Mouse (Mus musculus) midbrain, embryonic 15.5 days (tissue): Measurements from ENCODE around the gene Krtap4-8. TPM values are rescaled to one million over a fixed set of nuclear protein-coding genes. Genes with fewer than 3 reads are reported as not detected.
"Not testable (repeated sequence)": the region's sequence is repeated elsewhere in the genome, so short reads cannot be mapped to it uniquely, and the experiment has no call there.

Experiments
- ATAC-seq: fragments of 200-750 bp; cut with Nextera tagmentation; replicated peaks from 2 replicates; pipeline ENCODE4 v1.8.0; 2017; ENCODE audit warnings: moderate TSS enrichment
- H3K27ac ChIP-seq: fragments of 300-500 bp; sonication (generic); 2 replicates; pipeline ENCODE4 v1.5.1; 2015; ENCODE audit warnings: mild to moderate bottlenecking, inconsistent platforms
- H3K27me3 ChIP-seq: fragments of 300-500 bp; sonication (generic); replicated peaks from 2 replicates; pipeline ENCODE4 v1.6.1; 2015; ENCODE audit warnings: inconsistent platforms
- H3K36me3 ChIP-seq: fragments of 300-500 bp; sonication (generic); replicated peaks from 2 replicates; pipeline ENCODE4 v1.6.1; 2015; ENCODE audit warnings: inconsistent platforms
- H3K4me1 ChIP-seq: fragments of 300-500 bp; sonication (generic); 2 replicates; pipeline ENCODE4 v1.6.1; 2015; ENCODE audit warnings: inconsistent platforms
- H3K4me2 ChIP-seq: fragments of 300-500 bp; sonication (generic); 2 replicates; pipeline ENCODE4 v1.6.1; 2015; ENCODE audit warnings: inconsistent platforms, mild to moderate bottlenecking, moderate library complexity
- H3K4me3 ChIP-seq: fragments of 300-500 bp; sonication (generic); 2 replicates; pipeline ENCODE4 v1.5.1; 2015; ENCODE audit warnings: mild to moderate bottlenecking, inconsistent platforms
- H3K9ac ChIP-seq: fragments of 300-500 bp; sonication (generic); 2 replicates; pipeline ENCODE4 v1.6.1; 2015; ENCODE audit warnings: mild to moderate bottlenecking, inconsistent platforms
- H3K9me3 ChIP-seq: fragments of 300-500 bp; sonication (generic); 2 replicates; pipeline ENCODE4 v1.6.1; 2016; ENCODE audit warnings: inconsistent platforms
- WGBS: fragments of 180-500 bp; shearing (Covaris S2); methylation state at CpG from one replicate; pipeline ENCODE4 v1.1.7; 2015; ENCODE audit warnings: mixed read lengths; 5-methylcytosine and 5-hydroxymethylcytosine counted together
- polyA plus RNA-seq: library from polyadenylated mRNA; unstranded; fragments of >200 nt; fragmentation: Nextera tagmentation; extraction: Ambion mirVana; gene quantifications from 2 replicates; pipeline ENCODE4 v1.2.1, GENCODE M21; 2015

Gene Krtap4-8
- polyA plus RNA-seq, result not detected in 2 replicates

DNA sequence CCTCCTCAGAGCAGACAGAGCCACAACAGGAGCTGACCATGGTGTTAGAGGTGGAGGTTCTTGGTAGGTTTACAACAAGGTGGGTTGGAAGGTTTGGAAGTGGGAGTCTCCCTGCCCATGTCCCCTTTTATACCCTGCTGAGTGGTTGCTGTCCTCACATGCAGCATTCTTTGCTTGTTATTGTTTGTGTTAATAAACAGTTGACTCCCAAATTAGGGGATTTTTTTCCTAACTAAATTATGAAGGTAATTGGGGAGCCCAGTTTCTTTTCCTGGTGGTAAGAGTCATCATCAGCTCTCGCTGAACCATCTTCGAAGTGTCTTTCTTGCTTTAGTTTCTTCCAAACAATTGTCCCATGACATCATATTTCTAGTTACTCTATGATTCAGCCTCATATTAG, at the start of gene Krtap4-8:
TSS of gene Krtap4-8 (minus strand) at position 101 of the 400 bp plus-strand sequence.
- H3K36me3 ChIP-seq, result no peaks in the 10 kb centered on the region
- no peak within 1 kb of the TSS for H3K27ac ChIP-seq
- WGBS, result 98% methylated on average over 2 of the region's 2 CpGs
- H3K4me3 ChIP-seq, result no peak within 1 kb of the TSS
- no peaks in the 10 kb centered on the region for H3K27me3 ChIP-seq
- no peak within 1 kb of the TSS for H3K4me2 ChIP-seq
- ATAC-seq, result no peak
- no peaks in the 10 kb centered on the region for H3K4me1 ChIP-seq
- H3K9me3 ChIP-seq, result no peaks in the 10 kb centered on the region
- H3K9ac ChIP-seq, result no peak within 1 kb of the TSS

DNA sequence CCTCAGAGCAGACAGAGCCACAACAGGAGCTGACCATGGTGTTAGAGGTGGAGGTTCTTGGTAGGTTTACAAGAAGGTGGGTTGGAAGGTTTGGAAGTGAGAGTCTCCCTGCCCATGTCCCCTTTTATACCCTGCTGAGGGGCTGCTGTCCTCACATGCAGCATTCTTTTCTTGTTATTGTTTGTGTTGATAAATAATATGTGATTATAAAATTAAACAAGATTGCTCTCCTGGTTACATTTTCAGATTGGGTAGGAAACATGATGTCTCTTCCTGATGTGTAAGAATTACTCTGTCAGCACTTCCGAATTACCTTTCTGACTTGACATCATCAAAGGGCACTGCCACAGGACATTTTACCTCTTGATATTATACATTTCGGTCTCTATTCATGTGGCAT, 35.1 kb upstream of the Krtap4-8 start, which contains the start of gene Gm11564:
TSS of gene Gm11564 (minus strand) at position 101 of the 400 bp plus-strand sequence.
- not testable (repeated sequence) for H3K27me3 ChIP-seq, H3K4me3 ChIP-seq, ATAC-seq, H3K9ac ChIP-seq, H3K4me1 ChIP-seq, H3K36me3 ChIP-seq, H3K9me3 ChIP-seq, H3K27ac ChIP-seq, H3K4me2 ChIP-seq
- WGBS, result 90% methylated on average over 2 of the region's 2 CpGs

DNA sequence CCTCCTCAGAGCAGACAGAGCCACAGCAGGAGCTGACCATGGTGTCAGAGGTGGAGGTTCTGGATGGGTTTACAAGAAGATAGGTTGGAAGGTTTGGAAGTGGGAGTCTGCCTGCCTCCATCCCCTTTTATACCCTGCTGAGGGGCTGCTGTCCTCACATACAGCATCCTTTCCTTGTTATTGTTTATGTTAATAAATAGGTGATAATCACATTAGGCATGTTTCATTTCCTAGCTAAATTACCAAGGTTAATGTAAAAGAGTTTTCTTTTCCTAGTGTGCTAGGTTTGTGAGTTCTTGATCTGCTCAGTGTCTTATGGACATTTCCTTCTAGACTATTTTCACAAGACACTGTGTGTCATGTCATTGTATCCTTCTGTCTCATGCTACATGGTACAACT, 29.3 kb upstream of the Krtap4-8 start, which contains the start of gene Krtap4-13:
TSS of gene Krtap4-13 (minus strand) at position 101 of the 400 bp plus-strand sequence.
- H3K4me1 ChIP-seq, H3K27me3 ChIP-seq, H3K4me2 ChIP-seq, H3K9me3 ChIP-seq, H3K4me3 ChIP-seq, H3K27ac ChIP-seq, H3K9ac ChIP-seq, H3K36me3 ChIP-seq, ATAC-seq: not testable (repeated sequence)

DNA sequence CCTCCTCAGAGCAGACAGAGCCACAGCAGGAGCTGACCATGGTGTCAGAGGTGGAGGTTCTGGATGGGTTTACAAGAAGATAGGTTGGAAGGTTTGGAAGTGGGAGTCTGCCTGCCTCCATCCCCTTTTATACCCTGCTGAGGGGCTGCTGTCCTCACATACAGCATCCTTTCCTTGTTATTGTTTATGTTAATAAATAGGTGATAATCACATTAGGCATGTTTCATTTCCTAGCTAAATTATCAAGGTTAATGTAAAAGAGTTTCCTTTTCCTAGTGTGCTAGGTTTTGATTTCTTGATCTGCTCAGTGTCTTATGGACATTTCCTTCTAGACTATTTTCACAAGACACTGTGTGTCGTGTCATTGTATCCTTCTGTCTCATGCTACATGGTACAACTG, 23.8 kb upstream of the Krtap4-8 start, which contains the start of gene Gm11554:
TSS of gene Gm11554 (minus strand) at position 101 of the 400 bp plus-strand sequence.
- H3K9ac ChIP-seq, H3K9me3 ChIP-seq, ATAC-seq, H3K27ac ChIP-seq, H3K4me3 ChIP-seq, H3K4me1 ChIP-seq, H3K36me3 ChIP-seq, H3K4me2 ChIP-seq, H3K27me3 ChIP-seq: not testable (repeated sequence)
- no CpG with 5 or more reads among the region's 1 CpGs for WGBS

DNA sequence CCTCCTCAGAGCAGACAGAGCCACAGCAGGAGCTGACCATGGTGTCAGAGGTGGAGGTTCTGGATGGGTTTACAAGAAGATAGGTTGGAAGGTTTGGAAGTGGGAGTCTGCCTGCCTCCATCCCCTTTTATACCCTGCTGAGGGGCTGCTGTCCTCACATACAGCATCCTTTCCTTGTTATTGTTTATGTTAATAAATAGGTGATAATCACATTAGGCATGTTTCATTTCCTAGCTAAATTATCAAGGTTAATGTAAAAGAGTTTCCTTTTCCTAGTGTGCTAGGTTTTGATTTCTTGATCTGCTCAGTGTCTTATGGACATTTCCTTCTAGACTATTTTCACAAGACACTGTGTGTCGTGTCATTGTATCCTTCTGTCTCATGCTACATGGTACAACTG, 18.3 kb upstream of the Krtap4-8 start, which contains the start of gene Gm11569:
TSS of gene Gm11569 (minus strand) at position 101 of the 400 bp plus-strand sequence.
- H3K4me2 ChIP-seq, H3K9me3 ChIP-seq, ATAC-seq, H3K4me1 ChIP-seq, H3K36me3 ChIP-seq, H3K9ac ChIP-seq, H3K27me3 ChIP-seq, H3K27ac ChIP-seq, H3K4me3 ChIP-seq: not testable (repeated sequence)
- WGBS, result no CpG with 5 or more reads among the region's 1 CpGs

DNA sequence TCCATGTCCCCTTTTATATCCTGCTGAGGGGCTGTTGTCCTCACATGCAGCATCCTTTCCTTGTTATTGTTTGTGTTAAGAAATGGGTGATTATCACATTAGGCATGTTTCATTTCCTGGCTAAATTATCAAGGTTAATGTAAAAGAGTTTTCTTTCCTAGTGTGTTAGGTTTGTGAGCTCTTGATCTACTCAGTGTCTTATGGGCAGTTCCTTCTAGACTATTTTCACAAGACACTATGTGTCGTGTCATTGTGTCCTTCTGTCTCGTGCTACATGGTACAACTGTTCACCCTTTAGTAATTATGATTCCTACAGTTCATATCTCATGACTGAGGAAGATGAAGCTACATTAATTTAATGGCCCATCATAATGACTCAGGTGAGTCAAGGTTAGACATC, 12.9 kb upstream of the Krtap4-8 start, which contains the start of gene Gm11596:
TSS of gene Gm11596 (minus strand) at position 101 of the 400 bp plus-strand sequence.
- no peak within 1 kb of the TSS for H3K9ac ChIP-seq
- 84% methylated on average over 2 of the region's 2 CpGs for WGBS
- no peak within 1 kb of the TSS for H3K4me2 ChIP-seq
- H3K4me1 ChIP-seq, result no peaks in the 10 kb centered on the region
- H3K36me3 ChIP-seq, result no peaks in the 10 kb centered on the region
- H3K27ac ChIP-seq, result no peak within 1 kb of the TSS
- no peak within 1 kb of the TSS for H3K4me3 ChIP-seq
- H3K9me3 ChIP-seq, result no peaks in the 10 kb centered on the region
- no peak for ATAC-seq
- no peaks in the 10 kb centered on the region for H3K27me3 ChIP-seq

DNA sequence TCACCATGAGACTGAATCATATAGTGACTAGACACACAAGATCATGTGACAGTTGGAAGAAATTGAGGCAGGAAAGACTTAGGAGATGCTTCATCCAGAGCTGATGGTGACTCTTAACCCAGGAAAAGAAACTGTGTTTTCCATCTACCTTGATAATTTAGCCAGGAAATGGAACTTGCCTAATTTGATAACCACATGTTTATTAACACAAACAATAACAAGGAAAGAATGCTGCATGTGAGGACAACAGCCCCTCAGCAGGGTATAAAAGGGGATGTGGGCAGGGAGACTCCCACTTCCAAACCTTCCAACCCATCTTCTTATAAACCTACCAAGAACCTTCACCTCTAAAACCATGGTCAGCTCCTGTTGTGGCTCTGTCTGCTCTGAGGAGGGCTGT, 4.4 kb upstream of the Krtap4-8 start, which contains the start of gene Krtap4-9:
TSS of gene Krtap4-9 (plus strand) at position 301 of the 400 bp plus-strand sequence.
- not testable (repeated sequence) for H3K4me3 ChIP-seq, H3K36me3 ChIP-seq, ATAC-seq, H3K27me3 ChIP-seq, H3K4me2 ChIP-seq, H3K9me3 ChIP-seq, H3K9ac ChIP-seq, H3K4me1 ChIP-seq, H3K27ac ChIP-seq

DNA sequence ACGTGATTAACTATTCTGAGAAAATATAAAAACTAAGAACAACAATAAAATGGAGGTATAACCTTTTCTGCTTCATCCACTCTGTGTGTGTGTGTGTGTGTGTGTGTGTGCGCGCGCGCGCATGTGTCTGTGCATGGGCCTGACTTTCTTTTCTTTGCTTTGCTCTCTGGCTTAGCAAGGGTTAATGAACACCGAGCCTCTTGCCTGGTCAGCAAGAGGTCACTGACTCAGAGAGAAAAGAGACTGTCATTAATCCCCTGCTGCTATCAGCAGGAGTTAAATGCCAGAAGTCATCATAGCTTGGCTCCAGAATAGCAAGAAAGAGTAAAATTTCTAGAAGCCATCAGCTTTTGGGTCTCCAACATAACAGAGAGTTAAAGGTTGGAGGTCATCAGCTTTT, 2.1 kb downstream of the Krtap4-8 start:
- H3K9me3 ChIP-seq, result no peaks in the 10 kb centered on the region
- no peaks in the 10 kb centered on the region for H3K27me3 ChIP-seq
- H3K4me3 ChIP-seq, result no peak overlapping the region
- H3K4me1 ChIP-seq, result no peaks in the 10 kb centered on the region
- no peak for ATAC-seq
- H3K27ac ChIP-seq, result no peak overlapping the region
- WGBS, result 52% methylated on average over 7 of the region's 7 CpGs
- no peak overlapping the region for H3K9ac ChIP-seq
- no peaks in the 10 kb centered on the region for H3K36me3 ChIP-seq
- H3K4me2 ChIP-seq, result no peak overlapping the region

DNA sequence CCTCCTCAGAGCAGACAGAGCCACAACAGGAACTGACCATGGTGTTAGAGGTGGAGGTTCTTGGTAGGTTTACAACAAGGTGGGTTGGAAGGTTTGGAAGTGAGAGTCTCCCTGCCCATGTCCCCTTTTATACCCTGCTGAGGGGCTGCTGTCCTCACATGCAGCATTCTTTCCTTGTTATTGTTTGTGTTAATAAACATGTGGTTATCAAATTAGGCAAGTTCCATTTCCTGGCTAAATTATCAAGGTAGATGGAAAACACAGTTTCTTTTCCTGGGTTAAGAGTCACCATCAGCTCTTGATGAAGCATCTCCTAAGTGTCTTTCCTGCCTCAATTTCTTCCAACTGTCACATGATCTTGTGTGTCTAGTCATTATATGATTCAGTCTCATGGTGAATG, 7.7 kb downstream of the Krtap4-8 start, which contains the start of gene Gm11595:
TSS of gene Gm11595 (minus strand) at position 101 of the 400 bp plus-strand sequence.
- not testable (repeated sequence) for H3K9ac ChIP-seq, H3K27me3 ChIP-seq, H3K36me3 ChIP-seq, H3K9me3 ChIP-seq, H3K27ac ChIP-seq, H3K4me1 ChIP-seq, H3K4me2 ChIP-seq, ATAC-seq, H3K4me3 ChIP-seq

DNA sequence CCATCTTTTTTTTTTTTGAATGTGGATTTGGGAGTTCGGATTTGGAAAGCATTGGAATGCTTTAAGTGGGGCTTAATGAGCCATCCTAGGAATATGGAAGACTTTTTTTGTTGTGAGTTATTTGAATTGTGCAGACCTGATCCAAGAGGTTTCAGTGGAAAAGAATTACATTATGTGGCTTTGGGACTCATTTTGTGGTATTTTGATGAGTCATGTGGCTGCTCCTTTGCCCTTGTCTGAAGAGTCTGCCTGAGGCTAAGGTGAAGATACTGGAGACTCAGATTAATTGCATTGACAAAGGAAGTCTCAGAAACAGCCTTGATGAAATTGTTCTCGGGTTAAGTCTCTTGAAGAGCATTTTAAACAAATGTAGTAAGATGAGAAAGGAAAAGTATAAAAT, 12.1 kb downstream of the Krtap4-8 start:
- WGBS, result 77% methylated on average over 2 of the region's 2 CpGs
- Histone ChIP-seq H3K9ac (no peak overlapping the region), H3K4me3 (no peak overlapping the region), H3K27ac (no peak overlapping the region), H3K27me3 (no peaks in the 10 kb centered on the region), H3K4me2 (no peak overlapping the region), H3K36me3 (no peaks in the 10 kb centered on the region), H3K4me1 (no peaks in the 10 kb centered on the region), H3K9me3 (no peaks in the 10 kb centered on the region)
- ATAC-seq, result no peak

DNA sequence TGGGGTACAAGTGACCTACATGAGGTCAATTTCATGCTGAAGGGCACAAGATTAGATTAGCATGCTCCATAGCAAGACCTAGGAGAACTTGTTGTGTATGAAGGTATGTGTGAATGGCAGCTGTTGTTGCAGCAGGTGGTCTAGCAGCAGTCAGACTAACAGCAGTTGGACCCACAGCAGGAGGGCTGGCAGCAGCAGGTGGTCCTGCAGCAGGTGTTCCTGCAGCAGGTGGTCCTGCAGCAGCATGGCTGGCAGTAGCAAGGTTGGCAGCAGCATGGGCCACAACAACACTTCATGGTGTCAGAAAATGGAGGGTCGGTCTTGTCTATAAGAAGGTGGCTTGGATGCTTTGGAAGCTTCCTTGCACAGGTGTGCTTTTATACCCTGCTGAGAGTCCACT, 21.6 kb downstream of the Krtap4-8 start:
- H3K9me3 ChIP-seq, result no peaks in the 10 kb centered on the region
- H3K36me3 ChIP-seq, result no peaks in the 10 kb centered on the region
- H3K4me1 ChIP-seq, result no peaks in the 10 kb centered on the region
- H3K27me3 ChIP-seq, result no peaks in the 10 kb centered on the region
- H3K27ac ChIP-seq, result no peak overlapping the region
- H3K9ac ChIP-seq, result no peak overlapping the region
- ATAC-seq, result no peak
- H3K4me2 ChIP-seq, result no peak overlapping the region
- H3K4me3 ChIP-seq, result no peak overlapping the region
- WGBS, result 91% methylated on average over 1 of the region's 1 CpGs

DNA sequence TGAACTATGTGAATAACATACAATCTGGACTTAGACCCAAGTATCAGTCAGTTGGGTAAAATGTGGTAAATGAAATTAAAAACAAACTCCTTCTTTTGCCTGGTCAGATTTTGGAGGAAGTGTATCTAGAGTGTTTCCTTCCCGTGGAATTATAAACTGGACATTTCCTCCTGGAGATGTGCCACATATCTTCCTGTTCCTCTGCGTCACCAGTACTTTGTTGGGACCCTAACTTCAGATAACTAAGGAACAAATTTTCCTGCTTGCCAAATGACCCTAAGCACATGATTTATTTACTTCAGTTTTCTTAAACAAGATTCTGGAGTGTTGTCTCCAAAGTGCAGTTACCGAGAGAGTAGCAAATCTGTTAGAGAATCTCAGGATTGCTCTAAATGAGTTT, 36.5 kb downstream of the Krtap4-8 start:
- no peaks in the 10 kb centered on the region for H3K9me3 ChIP-seq
- no peak overlapping the region for H3K9ac ChIP-seq
- ATAC-seq, result no peak
- no peak overlapping the region for H3K27ac ChIP-seq
- no peaks in the 10 kb centered on the region for H3K4me1 ChIP-seq
- no peak overlapping the region for H3K4me3 ChIP-seq
- 0 out of 2 replicates have a peak, but pooled peaks cover 2% of the 10 kb centered on the region for H3K27me3 ChIP-seq
- no peaks in the 10 kb centered on the region for H3K36me3 ChIP-seq
- 94% methylated on average over 3 of the region's 3 CpGs for WGBS
- H3K4me2 ChIP-seq, result no peak overlapping the region

DNA sequence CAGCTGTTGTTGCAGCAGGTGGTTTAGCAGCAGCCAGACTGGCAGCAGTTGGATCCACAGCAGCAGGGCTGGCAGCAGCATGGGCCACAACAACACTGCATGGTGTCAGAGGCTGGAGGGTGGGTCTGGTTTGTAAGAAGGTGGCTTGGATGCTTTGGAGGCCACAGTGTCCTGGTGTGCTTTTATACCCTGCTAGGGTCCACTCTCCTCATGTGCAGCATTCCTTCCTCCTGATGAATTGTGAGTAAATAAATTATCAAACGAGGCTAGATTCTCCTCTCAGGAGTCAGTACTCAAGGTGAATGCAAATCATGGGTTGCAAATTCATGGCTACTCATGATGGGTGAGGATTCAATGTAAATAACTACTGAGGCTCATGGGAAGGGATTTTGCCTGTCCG, 46.3 kb downstream of the Krtap4-8 start, which contains the start of gene Gm14180:
TSS of gene Gm14180 (minus strand) at position 101 of the 400 bp plus-strand sequence.
- Histone ChIP-seq H3K9me3 (no peaks in the 10 kb centered on the region), H3K9ac (no peak within 1 kb of the TSS), H3K27ac (no peak within 1 kb of the TSS), H3K27me3 (no peaks in the 10 kb centered on the region), H3K4me1 (no peaks in the 10 kb centered on the region), H3K4me2 (no peak within 1 kb of the TSS), H3K36me3 (no peaks in the 10 kb centered on the region), H3K4me3 (no peak within 1 kb of the TSS)
- 68% methylated on average over 2 of the region's 2 CpGs for WGBS
- ATAC-seq, result no peak
